Comparison of ENCODE assay signal across 17 mouse cellular contexts in genomic region chr15:86767623-86768022, GRCm38 (mm10).
"Had no signal": no experiment of that assay in that cellular context is flagged by ENCODE, and none has a peak within 500 bp of the region (broad histone marks: within the 10 kb centered on the region; RNA-seq: fewer than 3 reads in every experiment).

No protein-coding gene starts in this region.

- ATAC-seq: liver, embryonic 12.5 days; liver, postnatal 0 days; lung, postnatal 0 days; midbrain, embryonic 13.5 days; midbrain, embryonic 15.5 days; midbrain, embryonic 16.5 days had no signal

- DNase-seq: left cerebral cortex, postnatal 4 days; liver; liver, embryonic 13.5 days; liver, postnatal 0 days; lung, adult 18-20 months; lung, adult 2 months; lung, embryonic 14.5 days; lung, postnatal 10 days; lung, postnatal 14 days; lung, postnatal 36 days; lung, postnatal 4 days; midbrain, embryonic 14.5 days had no signal
